Mouse (Mus musculus): ENCODE data around the gene Gm10447.

The Gm10447 gene

DNA sequence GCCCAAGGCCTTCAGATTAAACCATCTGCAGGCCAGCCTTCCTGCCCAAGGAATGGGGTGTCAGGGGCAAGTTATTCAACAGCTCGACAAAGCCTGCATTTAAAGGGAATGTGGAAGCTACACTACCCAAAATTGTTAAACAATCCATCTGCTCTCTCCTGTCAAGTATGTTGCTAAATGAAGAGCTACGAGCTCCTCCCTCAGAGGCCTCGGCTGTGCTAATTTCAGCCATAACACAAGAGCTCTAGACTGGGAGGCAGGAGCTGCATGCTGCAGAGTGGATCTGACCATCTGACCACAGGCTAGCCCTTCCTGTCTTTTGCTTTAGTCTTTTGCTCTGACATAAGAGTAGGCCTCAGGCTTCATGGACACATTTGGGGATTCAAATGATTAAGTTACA is 31.7 kb downstream of the Gm10447 start:
- in situ Hi-C loops (cut with MboI; ENCODE audit: low pct_unique_long_range_greater_than_20kb in 1 of 2, low sequenced_read_pairs in 2 of 2, unreplicated experiment in 1 of 2) = no loop called here

DNA sequence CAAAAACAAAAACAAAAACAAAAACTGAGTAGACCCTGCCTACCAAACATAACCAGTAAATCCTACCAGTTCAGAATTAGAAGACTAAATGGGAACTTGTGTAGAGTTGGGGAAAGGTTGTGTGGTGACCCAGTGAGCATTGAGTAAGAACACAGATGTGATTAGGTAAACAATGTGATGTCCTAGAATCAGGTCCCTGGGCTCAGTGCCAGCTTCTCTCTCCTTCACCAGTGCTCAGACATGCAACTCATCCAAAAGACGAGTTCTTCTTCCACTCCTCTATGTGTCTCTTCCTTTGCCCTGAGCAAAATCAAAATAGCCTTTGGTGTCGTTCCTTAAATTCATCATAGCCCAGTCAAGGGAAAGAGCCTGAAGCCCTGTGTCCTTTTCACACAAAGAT is 32.1 kb downstream of the Gm10447 start:
- in situ Hi-C loops (cut with MboI; ENCODE audit: low pct_unique_long_range_greater_than_20kb in 1 of 2, low sequenced_read_pairs in 2 of 2, unreplicated experiment in 1 of 2) = no loop called here

DNA sequence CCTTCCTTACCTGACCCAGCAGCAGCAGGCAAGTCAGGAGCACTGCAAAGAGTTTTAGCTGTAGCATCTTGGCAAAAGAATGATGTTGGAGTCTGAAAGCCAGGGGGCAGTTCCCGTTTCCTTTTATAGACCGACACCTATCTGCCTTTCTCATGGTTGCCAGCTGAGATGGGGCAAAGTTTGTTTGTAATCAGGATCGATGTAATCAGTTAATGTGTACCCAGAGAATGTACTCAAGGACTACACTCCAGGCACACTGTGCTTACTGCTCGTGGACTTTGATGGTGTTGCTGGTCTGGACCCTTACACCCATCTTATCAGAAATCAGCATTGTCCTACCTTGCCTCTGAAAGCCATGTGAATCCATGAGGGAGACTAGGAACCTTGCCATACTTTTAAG is 33.9 kb downstream of the Gm10447 start, which contains the start of gene Leap2:
Leap2 (minus strand) TSS at position 135 of the 400 bp plus-strand sequence.
- in situ Hi-C loops (cut with MboI; ENCODE audit: low pct_unique_long_range_greater_than_20kb in 1 of 2, low sequenced_read_pairs in 2 of 2, unreplicated experiment in 1 of 2) = no loop called here

DNA sequence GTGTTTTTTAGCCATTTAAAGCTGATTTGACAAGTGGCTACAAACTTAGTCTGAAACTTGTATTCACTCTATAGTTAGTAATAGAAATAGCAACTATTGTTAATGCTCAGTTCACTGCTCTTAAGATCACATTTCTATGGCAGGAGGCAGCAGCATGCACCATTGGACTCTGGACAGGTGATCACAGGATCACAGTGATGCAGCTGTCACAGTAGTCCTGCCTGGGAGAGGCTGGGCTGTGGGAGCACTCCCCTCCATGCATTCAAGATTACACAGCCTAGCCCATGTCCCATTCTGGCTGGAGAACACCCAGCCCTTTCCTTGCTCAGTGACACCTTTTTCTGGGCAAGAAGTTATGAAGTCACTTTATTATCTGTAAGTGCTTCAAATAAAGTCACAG is 38.9 kb downstream of the Gm10447 start:
- in situ Hi-C loops (cut with MboI; ENCODE audit: low pct_unique_long_range_greater_than_20kb in 1 of 2, low sequenced_read_pairs in 2 of 2, unreplicated experiment in 1 of 2) = no loop called here

DNA sequence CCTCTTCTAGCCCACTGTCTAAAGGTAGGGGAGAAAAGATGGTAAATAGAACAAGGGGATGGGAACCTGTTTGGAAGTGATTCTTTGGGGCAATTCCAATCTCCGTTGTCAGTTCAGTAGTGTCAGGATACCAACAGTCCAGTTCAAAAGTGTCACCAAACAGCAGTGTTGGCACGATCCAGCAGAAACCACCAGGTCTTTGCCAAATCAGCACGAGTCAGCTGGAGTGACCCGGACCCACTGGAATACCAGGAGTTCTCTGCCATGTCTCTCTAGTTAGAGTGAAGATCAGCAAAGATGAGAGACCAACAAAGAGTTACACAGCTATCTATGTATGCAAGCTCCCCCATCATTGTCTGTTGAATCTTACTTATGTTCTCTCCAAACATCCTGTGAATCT is 43.0 kb downstream of the Gm10447 start:
- in situ Hi-C loops (cut with MboI; ENCODE audit: low pct_unique_long_range_greater_than_20kb in 1 of 2, low sequenced_read_pairs in 2 of 2, unreplicated experiment in 1 of 2) = no loop called here

DNA sequence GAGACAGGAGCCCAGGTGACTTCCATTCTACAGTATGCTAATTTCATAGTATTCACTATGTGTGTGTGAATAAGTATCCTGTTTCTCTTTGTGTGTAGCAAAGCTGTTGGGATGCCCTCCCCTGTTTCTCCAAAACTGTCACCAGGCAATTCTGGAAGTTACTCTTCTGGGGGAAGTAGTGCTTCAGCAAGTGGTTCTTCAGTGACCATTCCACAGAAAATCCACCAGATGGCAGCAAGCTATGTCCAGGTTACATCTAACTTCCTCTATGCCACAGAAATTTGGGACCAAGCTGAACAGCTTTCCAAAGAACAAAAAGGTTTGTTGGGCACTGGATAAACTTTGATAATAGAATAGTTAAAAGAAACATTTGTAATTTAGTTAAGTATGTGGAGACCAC is 45.2 kb downstream of the Gm10447 start:
- in situ Hi-C loops (cut with MboI; ENCODE audit: low pct_unique_long_range_greater_than_20kb in 1 of 2, low sequenced_read_pairs in 2 of 2, unreplicated experiment in 1 of 2) = no loop called here
